13 mouse cellular contexts compared by ENCODE assay signal in the genomic region with DNA sequence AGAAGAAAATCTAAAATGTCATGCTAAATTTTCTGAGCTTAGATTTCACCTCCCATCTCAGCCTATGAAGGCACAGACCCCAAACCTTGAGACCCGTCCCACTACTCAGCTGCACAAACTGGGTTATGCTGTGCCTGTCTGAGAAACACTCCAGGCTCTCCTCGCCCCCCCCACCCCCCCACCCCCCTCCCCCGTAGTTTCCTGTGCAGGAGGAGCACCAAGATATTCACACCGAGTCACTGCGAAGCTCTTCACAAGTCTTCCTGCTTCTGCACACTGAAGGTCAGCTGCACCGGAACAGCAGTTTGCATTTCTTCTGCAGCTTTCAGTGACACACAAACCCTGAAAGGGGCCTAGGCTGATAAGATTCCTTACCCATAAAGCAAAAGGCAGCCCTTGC.
DNase-seq lines count a peak whose midpoint lies in the region; ATAC-seq lines count a peak whose summit lies in the region.
"Had no signal": no experiment of that assay in that cellular context is flagged by ENCODE, and none has a peak within 500 bp of the region (broad histone marks: within the 10 kb centered on the region; RNA-seq: fewer than 3 reads in every experiment).

No protein-coding gene starts in this region.

- DNase-seq in adrenal gland, postnatal 14 days, result peak; percentile 5
- no peak for DNase-seq in adrenal gland, postnatal 4 days (ENCODE audit: low spot score in 2 of 2)
- DNase-seq in kidney, postnatal 4 days, result no peak
- peak; percentile 12 for DNase-seq in thymus, postnatal 4 days
- DNase-seq in thymus, postnatal 36 days, result no peak
- DNase-seq in urinary bladder, postnatal 14 days (ENCODE audit: low spot score), result no peak
- DNase-seq: cerebellum, postnatal 14 days had no signal

- no peak overlapping the region for H3K4me2 ChIP-seq in kidney, embryonic 15.5 days
- H3K4me2 ChIP-seq: midbrain, embryonic 12.5 days; neural tube, embryonic 13.5 days had no signal

- no peaks in the 10 kb centered on the region for H3K36me3 ChIP-seq in kidney, embryonic 15.5 days
- H3K36me3 ChIP-seq: forebrain, embryonic 10.5 days; midbrain, embryonic 12.5 days; neural tube, embryonic 13.5 days had no signal

- H3K4me3 ChIP-seq in kidney, embryonic 15.5 days (replicated peaks), result no peak overlapping the region
- H3K4me3 ChIP-seq: forebrain, embryonic 10.5 days; midbrain, embryonic 12.5 days; neural tube, embryonic 13.5 days had no signal

- H3K27ac ChIP-seq in kidney, embryonic 15.5 days, result no peak overlapping the region
- H3K27ac ChIP-seq: forebrain, embryonic 10.5 days; midbrain, embryonic 12.5 days; neural tube, embryonic 13.5 days had no signal

- 0 out of 2 replicates have a peak, but pooled peaks have one; percentile 17 for ATAC-seq in kidney, embryonic 15.5 days (replicated peaks; ENCODE audit: low FRiP score)
- ATAC-seq in monocyte, adult 5-6 weeks (replicated peaks; ENCODE audit: insufficient number of reproducible peaks, low FRiP score, low TSS enrichment, poor library complexity, severe bottlenecking), result no peak
- ATAC-seq: hindbrain, embryonic 16.5 days had no signal

- 19% methylated on average over 6 of the region's 6 CpGs for WGBS in kidney, embryonic 15.5 days

- no peaks in the 10 kb centered on the region for H3K9me3 ChIP-seq in kidney, embryonic 15.5 days (replicated peaks)
- H3K9me3 ChIP-seq: forebrain, embryonic 10.5 days; midbrain, embryonic 12.5 days; neural tube, embryonic 13.5 days had no signal

- no peak overlapping the region for H3K9ac ChIP-seq in kidney, embryonic 15.5 days
- H3K9ac ChIP-seq: midbrain, embryonic 12.5 days; neural tube, embryonic 13.5 days had no signal

- H3K4me1 ChIP-seq in kidney, embryonic 15.5 days, result peaks cover 15% of the 10 kb centered on the region
- H3K4me1 ChIP-seq: midbrain, embryonic 12.5 days; neural tube, embryonic 13.5 days had no signal

- H3K27me3 ChIP-seq in kidney, embryonic 15.5 days, result no peaks in the 10 kb centered on the region
- H3K27me3 ChIP-seq: midbrain, embryonic 12.5 days; neural tube, embryonic 13.5 days had no signal

Comparison
In these comparisons a context has a peak if more than half of its experiments do, and no peak if none do; other contexts are left out.
1. DNase-seq: peak in adrenal gland, postnatal 14 days (single experiment) and thymus, postnatal 4 days (single experiment); none in adrenal gland, postnatal 4 days (0 of 2), kidney, postnatal 4 days (0 of 2), thymus, postnatal 36 days (0 of 2) and urinary bladder, postnatal 14 days (single experiment).